Mouse (Mus musculus) A20 (cell line): ENCODE measurements around the gene Zbtb17.

Source experiments
- DNase-seq: peaks from one replicate; pipeline ENCODE4 v3.0.0-alpha.2; 2011; ENCODE audit warnings: low read depth, low spot score

Zbtb17 gene

DNA sequence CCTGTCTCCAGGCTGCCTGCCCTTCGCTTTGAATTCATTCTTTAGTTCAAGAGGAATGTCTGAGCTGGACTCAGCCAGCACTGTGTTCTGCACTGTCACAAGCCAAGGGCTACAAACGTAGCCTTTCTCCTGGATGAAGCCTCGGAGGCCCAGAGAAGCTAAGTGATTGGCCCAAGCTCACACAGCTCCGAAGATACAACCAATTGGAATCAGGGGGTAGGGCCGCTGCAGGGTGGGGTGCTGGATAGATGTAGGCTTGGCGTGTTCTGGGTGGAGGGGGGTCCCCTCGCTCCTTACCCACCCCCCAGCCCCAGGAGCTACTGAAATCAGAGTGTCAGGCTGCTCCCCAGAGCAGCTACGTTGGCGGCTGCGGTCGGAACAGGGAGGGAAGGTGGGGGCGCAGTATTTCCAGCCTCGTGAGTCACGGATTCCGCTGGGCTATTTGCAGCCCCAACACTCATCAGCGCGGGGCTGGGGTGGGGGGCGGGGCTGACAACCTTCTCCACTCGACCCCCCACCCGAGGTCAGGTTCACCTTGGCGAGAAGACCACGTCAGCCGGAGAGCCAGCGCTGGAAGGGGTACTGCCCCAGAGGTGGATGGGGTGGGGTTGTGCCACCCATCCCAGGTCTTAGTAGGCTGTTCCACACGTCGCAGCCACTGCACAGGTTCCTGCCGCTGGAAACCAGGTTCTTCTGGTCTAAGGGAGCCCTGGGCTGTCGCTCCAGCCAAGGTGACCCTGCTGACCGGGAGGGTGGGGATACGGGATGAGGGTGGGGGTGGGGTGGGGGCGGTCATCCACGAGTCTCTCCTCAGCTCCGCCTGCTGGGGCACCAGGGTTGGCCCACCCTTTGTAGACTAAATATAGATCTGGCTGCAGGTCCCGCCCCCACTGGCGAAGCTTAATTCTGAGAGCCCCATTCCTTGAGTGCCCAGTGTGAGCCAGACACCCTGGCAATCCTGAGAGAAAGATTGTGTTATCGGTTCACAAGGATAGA lies 18.7 kb upstream of the Zbtb17 start:
- peak; percentile 32 for DNase-seq

- DNase-seq: no peak
Observed at GRCm38 (mm10) chr4:141426796-141427745, 17.4 kb upstream of the Zbtb17 start.

- no peak for DNase-seq
Observed at GRCm38 (mm10) chr4:141427921-141428320, 16.5 kb upstream of the Zbtb17 start.

DNA sequence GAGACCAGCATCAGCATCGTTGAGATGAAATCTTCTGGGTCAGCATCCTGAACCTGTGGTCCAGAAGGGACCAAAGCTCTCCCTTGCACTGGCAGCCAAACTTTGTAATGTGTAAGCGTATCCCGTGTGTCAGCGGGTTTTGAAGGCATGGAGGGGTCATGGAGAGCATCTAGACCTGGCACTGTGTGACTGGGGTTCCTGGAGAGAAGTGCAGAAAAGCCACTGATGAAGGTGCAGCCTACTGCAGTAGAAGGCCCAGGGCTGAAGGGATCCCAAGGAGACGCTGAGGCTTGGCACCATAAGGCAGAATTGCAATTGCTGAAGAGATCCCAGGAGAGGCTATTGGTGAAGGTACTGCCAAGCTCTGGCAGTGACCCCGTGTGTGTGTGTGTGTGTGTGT lies 15.1 kb upstream of the Zbtb17 start:
- DNase-seq: no peak

DNA sequence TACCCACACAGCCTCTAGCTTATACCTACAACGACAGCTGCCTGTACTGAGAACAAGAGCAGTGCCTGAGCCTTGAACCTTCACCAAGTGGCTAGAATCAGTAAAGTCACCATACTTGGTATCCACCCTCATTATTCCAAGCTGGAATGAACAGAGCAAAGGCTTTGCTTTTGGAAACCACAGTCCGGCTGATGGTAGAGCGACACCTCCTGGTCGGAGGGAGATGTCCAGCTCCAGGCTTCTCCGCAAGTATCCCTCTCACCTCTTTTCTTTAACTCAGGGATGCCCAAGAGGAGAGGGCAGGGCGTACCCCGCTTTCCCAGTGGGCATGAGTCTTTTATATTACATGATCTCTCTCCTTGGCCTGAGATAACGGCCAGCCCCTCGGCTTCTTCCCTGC lies 14.6 kb upstream of the Zbtb17 start:
- no peak for DNase-seq

DNA sequence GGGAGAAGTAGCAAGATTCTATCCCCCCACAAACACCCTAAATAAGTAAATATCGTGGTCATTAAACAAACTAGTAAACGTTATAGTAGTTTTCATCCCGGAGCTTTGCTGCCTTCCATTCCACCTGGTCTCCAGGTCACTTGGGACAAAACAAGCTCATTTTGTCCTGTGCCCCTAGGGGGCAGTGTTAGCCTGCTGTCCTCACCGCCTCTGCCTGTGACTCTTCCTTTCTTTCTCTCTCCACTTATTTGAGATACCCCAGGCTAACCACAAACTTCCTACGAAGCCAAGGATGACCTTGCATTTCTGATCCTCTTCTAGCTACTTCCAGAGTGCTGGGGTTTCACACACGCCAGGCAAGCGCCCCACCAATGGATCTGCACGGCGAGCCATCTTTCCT lies 13.5 kb upstream of the Zbtb17 start:
- DNase-seq: peak; percentile 64

- no peak for DNase-seq
Observed at GRCm38 (mm10) chr4:141432666-141433065, 11.8 kb upstream of the Zbtb17 start.

GRCm38 (mm10) chr4:141433191-141433590 lies 11.3 kb upstream of the Zbtb17 start:
- DNase-seq: no peak

DNA sequence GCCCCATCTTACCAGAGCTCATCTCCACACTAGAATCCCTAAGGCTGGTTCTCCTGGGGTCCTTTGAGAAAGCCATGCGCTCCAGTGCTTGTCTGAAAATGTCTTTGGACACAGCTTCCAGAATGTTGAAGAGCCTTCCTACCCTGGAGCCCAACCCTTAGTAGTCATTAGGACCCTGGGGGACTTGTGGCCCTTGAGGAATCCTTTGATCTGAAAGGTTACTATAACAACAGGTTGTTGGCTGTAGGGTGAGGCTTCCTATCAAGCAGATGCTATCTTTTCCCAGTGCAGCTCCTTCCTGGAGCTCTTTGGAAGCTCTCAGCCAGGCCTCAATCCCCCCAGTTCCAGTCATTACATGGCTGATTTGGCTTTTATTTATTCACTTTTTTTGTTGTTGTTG lies 8.5 kb upstream of the Zbtb17 start, which contains the start of gene Srarp:
TSS of gene Srarp (minus strand) at position 132 of the 400 bp plus-strand sequence.
- DNase-seq: no peak

DNA sequence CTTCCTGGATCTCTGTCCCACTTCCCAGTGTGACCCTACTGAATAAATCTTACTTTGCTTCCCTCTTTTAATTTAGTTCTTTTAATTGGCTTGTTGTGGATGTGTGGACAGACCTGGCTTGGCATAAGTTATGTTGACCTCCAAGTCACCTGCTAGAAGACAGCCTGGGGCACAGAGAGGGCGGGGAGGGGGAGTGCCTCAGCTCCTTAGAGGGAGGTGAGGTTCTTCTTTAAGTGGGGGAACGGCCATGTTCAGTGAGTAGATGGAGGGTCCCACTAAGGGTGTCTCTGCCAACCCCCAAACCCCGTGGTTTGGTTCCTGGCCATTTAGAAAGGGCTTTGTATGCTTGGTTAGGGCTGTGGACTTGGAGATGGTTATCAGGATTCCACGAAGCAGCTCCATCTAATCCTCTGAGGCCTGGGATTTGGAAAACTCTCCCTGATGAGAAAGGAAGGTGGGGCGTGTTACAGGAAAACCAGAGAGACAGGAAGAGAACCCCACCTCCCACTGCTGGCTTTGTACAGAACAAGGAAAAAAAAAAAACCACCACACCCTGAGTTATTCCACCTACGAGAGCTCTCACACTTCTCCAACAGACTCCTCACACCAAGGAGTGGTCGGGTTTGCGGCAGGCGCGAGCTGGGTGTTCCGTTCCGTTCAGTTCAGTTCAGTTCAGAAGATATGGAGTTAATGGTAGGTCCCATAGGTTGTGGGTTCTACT lies 5.2 kb upstream of the Zbtb17 start:
- no peak for DNase-seq

DNA sequence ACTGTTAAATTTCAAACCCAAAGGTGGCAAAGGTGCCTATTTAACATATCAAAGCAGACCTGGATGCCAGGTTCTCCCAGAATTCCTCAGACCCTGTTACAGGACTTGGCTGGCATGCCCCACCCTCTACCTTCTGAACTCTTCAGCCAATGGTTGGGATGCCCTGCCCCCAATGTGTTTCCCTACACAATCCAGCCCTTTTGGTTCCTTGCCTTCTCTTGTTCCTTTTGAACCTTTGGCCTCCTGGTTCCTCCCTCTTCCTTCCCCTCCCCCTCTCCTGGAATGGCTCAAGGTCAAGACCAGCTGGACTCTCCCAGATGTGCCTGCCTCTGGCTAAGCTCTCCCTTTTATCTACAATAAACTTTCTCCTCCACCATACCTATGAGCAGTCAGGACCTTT lies 3.6 kb upstream of the Zbtb17 start:
- no peak for DNase-seq

DNA sequence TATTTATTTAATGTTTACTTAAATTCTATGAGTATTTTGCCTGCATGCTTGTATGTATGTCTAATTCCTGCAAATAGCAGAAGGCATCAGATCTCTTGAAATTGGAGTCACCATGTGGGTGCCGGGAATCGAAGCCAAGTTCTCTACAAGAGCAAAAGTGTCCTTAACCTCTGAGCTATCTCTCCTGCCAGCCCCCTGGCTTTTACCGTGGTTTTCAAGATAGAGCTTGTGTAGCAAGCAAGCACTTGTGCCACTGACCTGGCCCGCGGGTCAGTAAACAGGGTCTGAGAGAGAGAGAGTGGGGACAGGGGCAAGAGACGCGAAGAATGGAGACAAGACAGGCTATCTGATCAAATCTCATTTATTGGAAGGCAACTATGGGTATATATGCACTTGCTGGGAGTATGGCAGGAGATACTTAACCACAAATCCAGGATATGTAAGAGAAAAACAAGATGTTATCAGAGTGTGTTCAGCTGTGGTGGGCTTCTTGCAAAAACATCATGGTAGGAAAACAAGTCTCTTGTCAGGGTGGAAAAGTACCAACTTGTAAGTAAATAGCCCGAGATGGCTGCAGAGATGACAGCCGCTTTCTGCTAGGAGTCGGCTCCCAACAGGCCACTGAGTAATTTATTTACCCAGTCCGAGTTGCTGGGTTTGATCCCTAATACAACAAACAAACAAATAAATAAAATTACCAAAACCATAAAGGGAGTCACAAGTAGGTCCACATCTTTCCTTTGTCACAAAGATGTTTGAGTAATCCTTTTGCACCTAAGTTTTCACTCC lies 619 bp upstream of the Zbtb17 start:
- no peak for DNase-seq

DNA sequence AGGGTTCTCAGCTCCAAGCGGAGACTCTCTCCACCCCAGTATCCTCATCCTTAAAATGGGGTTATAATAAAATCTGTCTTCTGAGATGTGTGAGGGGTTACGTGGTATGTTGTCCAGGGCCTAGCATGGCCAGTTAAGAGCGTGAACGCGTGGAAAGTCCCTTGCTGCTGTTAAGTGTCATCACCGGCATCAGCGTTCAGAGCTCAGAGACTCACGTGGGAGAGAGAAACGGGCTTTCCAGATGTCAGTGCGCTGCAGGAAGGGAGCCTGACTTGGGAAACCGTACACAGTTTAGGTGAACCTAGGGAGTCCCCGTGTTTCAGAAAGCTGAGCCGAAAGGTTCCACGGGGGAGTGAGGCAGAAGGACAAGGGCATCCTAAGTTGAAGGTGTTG lies 870 bp downstream of the Zbtb17 start:
- peak; percentile 42 for DNase-seq

DNA sequence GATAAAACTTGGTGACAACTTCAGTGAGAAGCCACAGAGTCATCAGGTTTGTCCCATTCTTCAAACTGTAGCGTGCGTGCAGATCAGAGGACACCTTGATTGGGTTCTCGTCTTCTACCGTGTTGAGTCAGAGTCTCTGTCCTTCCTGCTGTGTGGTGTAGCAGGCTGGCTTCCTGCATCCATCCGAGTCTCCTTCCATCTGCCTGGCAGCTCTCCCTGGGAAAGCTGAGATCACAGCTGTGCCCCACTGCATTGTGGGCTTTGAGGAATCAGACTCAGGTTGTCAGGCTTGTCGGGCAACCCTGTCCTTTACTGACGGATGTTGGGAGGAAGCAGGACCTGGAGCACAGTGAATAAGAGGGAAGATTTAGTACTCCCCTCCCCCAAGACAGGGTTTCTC lies 1.8 kb downstream of the Zbtb17 start:
- no peak for DNase-seq

DNA sequence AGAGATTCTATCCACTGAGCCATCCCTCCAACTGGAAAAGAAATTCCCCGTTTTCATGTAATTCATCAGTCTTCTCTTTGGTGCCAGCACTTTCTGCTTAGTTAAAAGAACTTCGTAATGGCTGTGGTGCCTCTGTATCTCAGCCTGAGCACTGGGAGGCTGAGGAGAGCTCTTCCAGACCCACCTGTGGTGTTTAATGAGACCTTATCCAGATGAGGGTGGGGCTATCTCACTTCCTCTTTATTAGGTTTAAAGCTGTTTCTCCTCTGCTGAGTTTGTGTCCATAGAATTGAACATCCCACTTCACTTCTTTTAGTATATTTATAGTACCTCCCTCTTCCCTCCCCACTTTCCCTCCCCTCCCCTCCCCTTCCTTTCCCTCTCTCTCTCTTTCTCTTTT lies 6.8 kb downstream of the Zbtb17 start:
- DNase-seq: peak; percentile 59

DNA sequence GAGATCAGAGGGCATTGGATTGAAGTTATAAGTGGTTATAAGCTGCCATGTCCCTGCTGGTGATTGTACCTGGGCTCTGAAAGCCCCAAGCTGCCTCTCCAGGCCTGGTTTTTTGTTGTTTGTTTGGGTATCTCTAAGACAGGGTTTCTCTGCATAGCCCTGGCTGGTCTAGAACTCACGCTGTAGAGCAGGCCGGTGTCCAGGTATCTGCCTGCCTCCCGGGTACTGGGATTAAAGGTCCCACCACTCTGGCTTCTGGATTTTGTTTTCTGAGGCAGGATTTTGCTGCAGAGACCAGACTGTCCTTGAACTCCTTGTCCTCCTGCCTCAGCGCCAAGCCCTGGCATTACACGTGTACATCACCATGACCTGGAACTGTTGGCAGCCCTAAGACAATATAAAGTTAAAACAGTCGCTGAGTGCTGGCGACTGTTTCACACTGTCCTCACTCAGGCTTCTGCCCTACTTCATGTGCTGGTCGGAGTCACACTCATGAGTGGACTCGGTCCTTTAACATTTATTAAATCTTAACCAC lies 7.5 kb downstream of the Zbtb17 start:
- no peak for DNase-seq

GRCm38 (mm10) chr4:141454581-141455350 lies 10.3 kb downstream of the Zbtb17 start:
- no peak for DNase-seq

- no peak for DNase-seq
Observed at GRCm38 (mm10) chr4:141455526-141455925, 11.1 kb downstream of the Zbtb17 start.

- DNase-seq: no peak
Observed at GRCm38 (mm10) chr4:141456193-141456938, 11.9 kb downstream of the Zbtb17 start.
